Mouse (Mus musculus): ENCODE measurements around the gene Gm11563.
"Not testable (repeated sequence)": the region's sequence is repeated elsewhere in the genome, so short reads cannot be mapped to it uniquely, and the experiment has no call there.

Gene Gm11563

GRCm38 (mm10) chr11:99658467-99659010, at the start of gene Gm11563:
Gene Gm11563, minus strand, starts transcription at chr11:99658960.
- not testable (repeated sequence) for DNase-seq (ENCODE audit: extremely low read depth, low read depth, low spot score)

- DNase-seq (ENCODE audit: extremely low read depth, low read depth, low spot score), result no peak
Measured at GRCm38 (mm10) chr11:99690463-99690862, 31.7 kb upstream of the Gm11563 start, which contains the start of gene Gm14190. Gene Gm14190, minus strand, starts transcription at chr11:99690740.

DNA sequence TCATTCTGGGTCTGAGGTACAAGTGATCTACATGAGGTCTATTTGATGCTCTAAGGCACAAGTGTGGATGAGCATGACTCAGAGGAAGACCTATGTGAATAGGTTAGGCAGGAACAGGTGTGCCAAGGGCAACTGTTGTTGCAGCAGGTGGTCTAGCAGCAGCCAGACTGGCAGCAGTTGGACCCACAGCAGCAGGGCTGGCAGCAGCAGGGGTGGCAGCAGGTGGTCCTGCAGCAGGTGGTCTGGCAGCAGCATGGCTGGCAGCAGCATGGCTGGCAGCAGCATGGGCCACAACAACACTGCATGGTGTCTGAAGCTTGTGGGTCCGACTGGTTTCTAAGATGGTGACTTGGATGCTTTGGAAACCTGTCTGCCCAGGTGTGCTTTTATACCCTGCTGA, 26.5 kb upstream of the Gm11563 start:
- not testable (repeated sequence) for DNase-seq (ENCODE audit: extremely low read depth, low read depth, low spot score)

- no peak for DNase-seq (ENCODE audit: extremely low read depth, low read depth, low spot score)
Measured at GRCm38 (mm10) chr11:99683481-99683880, 24.7 kb upstream of the Gm11563 start.

DNA sequence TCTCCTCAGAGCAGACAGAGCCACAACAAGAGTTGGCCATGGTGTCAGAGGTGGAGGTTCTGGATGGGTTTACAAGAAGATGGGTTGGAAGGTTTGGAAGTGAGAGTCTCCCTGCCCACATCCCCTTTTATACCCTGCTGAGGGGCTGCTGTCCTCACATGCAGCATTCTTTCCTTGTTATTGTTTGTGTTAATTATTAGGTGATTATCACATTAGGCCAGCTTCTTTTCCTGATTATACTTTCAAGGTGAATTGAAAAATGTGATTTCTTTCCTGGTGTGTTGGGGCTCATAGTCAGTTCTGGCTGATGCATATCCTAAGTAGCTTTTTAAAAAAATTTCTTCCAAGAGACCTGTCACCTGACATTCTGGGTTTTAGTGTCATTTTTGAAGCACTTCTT, 7.1 kb upstream of the Gm11563 start, which contains the start of gene Krtap4-6:
Gene Krtap4-6, minus strand, starts transcription at position 101 of the 400 bp plus-strand sequence.
- no peak for DNase-seq (ENCODE audit: extremely low read depth, low read depth, low spot score)

DNA sequence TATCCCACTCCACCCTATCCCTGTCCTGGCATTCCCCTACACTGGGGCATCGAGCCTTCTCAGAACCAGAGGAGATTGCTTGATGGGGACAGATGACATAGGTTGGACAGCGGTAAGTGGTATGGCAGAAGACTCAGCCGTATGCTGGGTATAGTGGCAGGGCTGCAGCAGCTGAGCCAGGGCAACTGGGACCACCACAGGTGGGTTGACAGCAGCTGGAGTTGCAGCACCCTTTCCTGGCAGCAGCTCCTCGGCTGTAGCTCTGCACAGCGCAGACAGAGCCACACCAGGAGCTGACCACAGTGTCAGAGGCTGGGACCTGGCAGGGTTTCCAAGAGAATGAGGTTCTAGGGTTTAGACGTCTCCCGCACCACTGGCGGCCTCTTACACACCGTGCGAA, 4.0 kb upstream of the Gm11563 start:
- DNase-seq (ENCODE audit: extremely low read depth, low read depth, low spot score), result no peak

GRCm38 (mm10) chr11:99659256-99659655, 496 bp upstream of the Gm11563 start:
- DNase-seq (ENCODE audit: extremely low read depth, low read depth, low spot score), result no peak

DNA sequence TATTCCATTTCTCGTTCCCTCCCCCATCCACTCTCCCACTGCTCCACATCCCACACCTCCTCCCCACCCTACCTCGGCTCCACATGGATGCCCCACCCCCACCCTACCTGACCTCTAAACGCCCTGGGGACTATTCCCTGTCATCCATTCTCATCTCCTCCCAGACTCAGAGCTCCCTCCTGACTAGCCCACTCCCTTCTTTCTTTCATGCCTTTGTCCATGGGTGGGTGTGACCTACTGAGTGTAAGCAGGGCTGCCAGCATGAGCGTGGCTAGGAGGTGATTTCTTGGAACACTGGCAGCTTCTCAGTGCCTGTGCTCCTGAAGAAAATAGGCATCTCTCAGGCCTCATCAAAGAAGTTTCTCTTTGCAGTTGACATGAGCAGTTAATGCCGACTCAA, 1.7 kb downstream of the Gm11563 start:
- DNase-seq (ENCODE audit: extremely low read depth, low read depth, low spot score), result no peak

DNA sequence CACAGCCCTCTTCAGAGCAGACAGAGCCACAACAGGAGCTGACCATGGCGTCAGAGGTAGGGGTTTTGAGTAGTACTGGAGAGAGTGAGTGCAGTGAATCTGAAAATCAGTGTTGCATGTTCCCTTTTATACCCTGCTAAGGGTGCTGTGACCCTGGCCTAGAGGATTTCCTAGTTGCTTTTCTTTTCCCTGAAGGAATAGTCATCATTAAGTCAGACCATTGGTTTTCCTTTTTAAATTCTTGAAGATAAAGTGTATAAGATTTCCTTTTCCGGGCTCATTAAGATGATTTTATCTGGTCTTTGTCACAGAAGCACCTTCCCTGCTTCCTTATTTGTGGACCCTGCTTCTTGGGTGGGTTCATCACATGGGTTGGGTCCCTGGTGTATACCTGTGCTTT, 8.6 kb downstream of the Gm11563 start, which contains the start of gene Gm11555:
Gene Gm11555, minus strand, starts transcription at position 101 of the 400 bp plus-strand sequence.
- DNase-seq (ENCODE audit: extremely low read depth, low read depth, low spot score), result no peak

- DNase-seq (ENCODE audit: extremely low read depth, low read depth, low spot score), result no peak
Measured at GRCm38 (mm10) chr11:99646444-99646843, 12.3 kb downstream of the Gm11563 start.

DNA sequence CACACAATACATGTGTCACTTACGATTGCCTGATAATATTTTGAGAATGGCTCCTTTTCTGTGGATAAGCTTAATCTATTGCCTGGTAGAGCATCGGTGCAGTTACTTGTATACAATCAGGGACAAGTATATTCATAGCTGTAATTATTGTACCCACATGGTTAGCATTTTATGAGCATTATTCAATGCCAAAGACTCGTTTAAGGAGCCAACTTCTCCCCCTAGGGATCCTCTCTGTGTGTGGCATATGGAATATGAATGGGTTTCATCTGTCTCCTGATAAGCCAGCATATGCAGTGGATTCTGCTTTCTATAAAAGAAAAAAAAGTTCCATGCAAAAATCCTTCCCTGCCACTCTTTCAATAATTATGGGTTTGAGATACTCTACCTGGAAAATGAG, 14.4 kb downstream of the Gm11563 start:
- DNase-seq (ENCODE audit: extremely low read depth, low read depth, low spot score), result no peak

- DNase-seq (ENCODE audit: extremely low read depth, low read depth, low spot score), result not testable (repeated sequence)
Measured at GRCm38 (mm10) chr11:99643635-99644139, 15.1 kb downstream of the Gm11563 start, which contains the start of gene Krtap4-7. Gene Krtap4-7, minus strand, starts transcription at chr11:99644089.

- DNase-seq (ENCODE audit: extremely low read depth, low read depth, low spot score), result no peak
Measured at GRCm38 (mm10) chr11:99640926-99641325, 17.8 kb downstream of the Gm11563 start.

DNA sequence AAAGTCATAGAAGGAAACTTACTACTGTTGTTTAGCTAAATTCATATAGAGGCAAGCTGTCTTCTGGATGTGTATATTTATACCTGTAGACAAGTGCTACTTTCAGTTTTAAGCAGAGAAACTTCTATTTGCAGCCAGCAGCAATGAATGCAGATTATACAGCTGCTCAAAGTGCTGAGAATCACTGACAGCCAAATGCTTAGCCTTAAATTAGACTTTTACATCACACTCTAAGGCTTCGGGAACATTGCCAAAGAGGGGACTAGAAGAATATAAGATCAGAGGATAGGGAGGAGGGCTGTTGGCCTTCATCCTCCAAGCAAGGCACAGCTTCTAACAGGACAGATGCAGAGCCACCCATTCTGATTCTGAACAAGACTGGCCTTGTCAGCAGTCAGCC, 21.7 kb downstream of the Gm11563 start:
- no peak for DNase-seq (ENCODE audit: extremely low read depth, low read depth, low spot score)

DNA sequence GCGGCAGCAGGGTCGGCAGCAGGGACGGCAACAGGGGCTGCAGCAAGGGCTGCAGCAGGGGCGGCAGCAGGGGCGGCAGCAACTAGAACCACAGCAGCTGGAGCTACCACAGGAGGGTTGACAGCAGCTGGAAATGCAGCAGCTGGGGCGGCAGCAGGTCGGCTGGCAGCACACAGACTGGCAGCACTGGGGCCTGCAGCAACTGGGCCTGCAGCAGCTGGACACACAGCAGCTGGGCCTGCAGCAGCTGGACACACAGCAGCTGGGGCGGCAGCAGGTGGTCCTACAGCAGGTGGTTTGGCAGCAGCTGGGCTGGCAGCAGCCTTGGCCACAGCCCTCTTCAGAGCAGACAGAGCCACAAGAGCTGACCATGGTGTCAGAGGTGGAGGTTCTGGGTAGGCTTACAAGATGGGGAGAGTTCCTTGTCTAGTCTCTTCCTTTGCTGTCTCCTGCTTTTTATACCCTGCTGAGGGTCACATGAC, 24.1 kb downstream of the Gm11563 start, which contains the start of gene Krtap4-2:
Gene Krtap4-2, minus strand, starts transcription at position 432 of the 482 bp plus-strand sequence.
- DNase-seq (ENCODE audit: extremely low read depth, low read depth, low spot score), result no peak

GRCm38 (mm10) chr11:99633293-99633692, 25.5 kb downstream of the Gm11563 start:
- DNase-seq (ENCODE audit: extremely low read depth, low read depth, low spot score), result no peak

GRCm38 (mm10) chr11:99630890-99631289, 27.9 kb downstream of the Gm11563 start:
- no peak for DNase-seq (ENCODE audit: extremely low read depth, low read depth, low spot score)

DNA sequence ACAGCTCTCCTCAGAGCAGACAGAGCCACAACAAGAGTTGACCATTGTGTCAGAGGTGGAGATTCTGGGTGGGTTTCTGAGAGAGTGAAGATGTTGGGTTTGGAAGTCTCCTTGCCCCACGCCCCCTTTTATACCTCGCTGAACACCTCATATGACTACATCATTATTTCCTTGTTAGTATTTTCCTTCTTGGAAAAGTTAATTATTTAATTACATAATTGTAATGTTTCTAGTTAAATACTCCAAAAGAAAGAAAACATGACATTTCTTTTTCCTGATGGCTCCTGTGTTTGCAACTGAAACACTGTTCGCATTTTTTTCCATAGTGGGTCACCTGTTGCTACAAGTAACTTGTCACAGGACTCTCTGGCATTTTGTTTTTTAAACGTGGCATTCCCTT, 30.6 kb downstream of the Gm11563 start, which contains the start of gene Krtap4-1:
Gene Krtap4-1, minus strand, starts transcription at position 101 of the 400 bp plus-strand sequence.
- no peak for DNase-seq (ENCODE audit: extremely low read depth, low read depth, low spot score)

GRCm38 (mm10) chr11:99620335-99620734, 38.4 kb downstream of the Gm11563 start, which contains the start of gene Gm11562:
Gene Gm11562, minus strand, starts transcription at chr11:99620435.
- no peak for DNase-seq (ENCODE audit: extremely low read depth, low read depth, low spot score)

GRCm38 (mm10) chr11:99614796-99615363, 43.9 kb downstream of the Gm11563 start, which contains the start of gene Krtap2-4:
Gene Krtap2-4, minus strand, starts transcription at chr11:99614846.
- DNase-seq (ENCODE audit: extremely low read depth, low read depth, low spot score), result no peak

DNA sequence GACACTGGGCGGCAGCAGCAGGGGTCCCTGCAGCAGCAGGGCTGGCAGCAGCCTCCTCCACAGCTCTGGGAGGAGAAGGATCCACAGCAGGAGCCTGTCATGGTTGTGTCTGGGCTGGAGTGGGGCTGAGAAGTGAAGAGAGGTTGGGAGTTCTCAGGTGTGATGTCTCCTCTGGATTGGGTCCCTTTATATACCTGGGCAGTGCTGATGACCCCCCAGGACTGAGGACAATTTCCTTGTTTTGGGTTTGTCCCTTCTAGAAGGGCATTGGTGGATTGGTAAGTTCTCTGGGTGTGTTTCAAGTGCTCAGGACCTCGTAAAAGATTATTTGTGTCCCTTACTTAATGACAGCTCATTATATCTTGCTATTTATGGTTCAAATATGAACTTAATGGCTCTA, 48.7 kb downstream of the Gm11563 start, which contains the start of gene Gm11937:
Gene Gm11937, minus strand, starts transcription at position 101 of the 400 bp plus-strand sequence.
- not testable (repeated sequence) for DNase-seq (ENCODE audit: extremely low read depth, low read depth, low spot score)

- no peak for DNase-seq (ENCODE audit: extremely low read depth, low read depth, low spot score)
Measured at GRCm38 (mm10) chr11:99609126-99609525, 49.6 kb downstream of the Gm11563 start.
